Mouse (Mus musculus) mammary gland, adult 2 months (tissue): ENCODE results near the gene Snai1. TPM values are rescaled to one million over a fixed set of nuclear protein-coding genes. Genes with fewer than 3 reads are reported as not detected.

Source experiments
- polyA plus RNA-seq: library from polyadenylated mRNA; depleted of rRNA; stranded (reverse); fragments of >200 nt; gene quantifications from 2 replicates; pipeline ENCODE4 v1.2.3, GENCODE M21; 2012; ENCODE audit warnings: low replicate concordance; rRNA removed

The Snai1 gene
- polyA plus RNA-seq = 40.2 and 70.6 TPM in 2 replicates

DNA sequence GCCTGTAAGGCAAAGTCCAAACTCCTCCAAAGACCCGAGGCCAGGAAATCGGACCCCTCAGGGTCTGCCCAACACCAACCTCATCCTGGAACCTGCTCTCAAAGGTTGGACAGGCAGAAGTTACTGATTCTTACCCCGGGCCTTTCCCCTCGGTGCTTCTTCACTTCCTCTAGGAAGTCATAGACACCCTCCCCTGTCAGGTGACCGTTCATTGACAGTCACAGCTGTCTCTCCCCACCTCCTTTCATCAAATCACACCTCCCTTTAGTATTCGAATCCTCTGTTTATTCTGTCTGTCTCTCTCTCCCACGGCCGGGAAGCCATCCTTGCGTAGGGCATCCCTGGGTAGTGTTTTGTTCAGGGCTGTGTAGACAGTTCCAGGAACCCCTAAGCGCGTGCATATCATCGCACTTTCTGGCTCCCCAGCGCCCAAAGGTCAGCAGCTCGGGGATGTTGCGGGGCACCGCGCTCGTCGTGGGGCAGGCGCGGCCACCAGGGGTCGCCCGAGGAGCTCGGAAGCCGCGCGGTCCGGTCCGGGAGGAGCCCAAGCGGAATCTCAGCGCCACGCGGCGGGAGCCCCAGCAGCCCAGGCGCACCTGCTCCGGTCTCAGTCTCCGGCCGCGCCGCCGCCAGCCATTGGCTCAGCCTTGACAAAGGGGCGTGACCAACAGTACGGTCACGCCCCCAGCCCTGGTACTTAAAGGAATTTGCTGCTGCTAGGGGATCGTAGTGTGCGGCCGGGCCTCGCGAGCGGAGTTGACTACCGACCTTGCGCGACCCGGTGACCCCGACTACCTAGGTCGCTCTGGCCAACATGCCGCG lies at the start of gene Snai1:
TSS of gene Snai1 (plus strand) at position 720 of the 822 bp plus-strand sequence.

GRCm38 (mm10) chr2:167491757-167492708 lies 46.0 kb upstream of the Snai1 start, which contains the start of gene Rnf114:
Rnf114 (plus strand) TSS chr2:167492645.

GRCm38 (mm10) chr2:167492713-167493636 lies 45.0 kb upstream of the Snai1 start, which contains the start of gene Spata2:
Spata2 (minus strand) TSS chr2:167492887.

Other genes with a start within 250 kb of the Snai1 start
- gene B4galt5, start 189.0 kb upstream of the Snai1 start, polyA plus RNA-seq = 13.7 and 20.2 TPM in 2 replicates
- 45.2 and 60.5 TPM in 2 replicates for gene Slc9a8, start 116.5 kb upstream of the Snai1 start, polyA plus RNA-seq
- gene Rnf114, start 45.5 kb upstream of the Snai1 start, polyA plus RNA-seq = 91.0 and 142 TPM in 2 replicates
- 31.1 and 31.9 TPM in 2 replicates for gene Spata2, start 45.3 kb upstream of the Snai1 start, polyA plus RNA-seq
- 84.5 and 129 TPM in 2 replicates for gene Ube2v1, start 93.9 kb downstream of the Snai1 start, polyA plus RNA-seq
- 19.9 and 39.1 TPM in 2 replicates for gene Gm20431, start 123.3 kb downstream of the Snai1 start, polyA plus RNA-seq
- gene Cebpb, start 150.7 kb downstream of the Snai1 start, polyA plus RNA-seq = 101 and 696 TPM in 2 replicates
- gene Tmem189, start 151.6 kb downstream of the Snai1 start, polyA plus RNA-seq = 126 and 190 TPM in 2 replicates